In the genomic region with DNA sequence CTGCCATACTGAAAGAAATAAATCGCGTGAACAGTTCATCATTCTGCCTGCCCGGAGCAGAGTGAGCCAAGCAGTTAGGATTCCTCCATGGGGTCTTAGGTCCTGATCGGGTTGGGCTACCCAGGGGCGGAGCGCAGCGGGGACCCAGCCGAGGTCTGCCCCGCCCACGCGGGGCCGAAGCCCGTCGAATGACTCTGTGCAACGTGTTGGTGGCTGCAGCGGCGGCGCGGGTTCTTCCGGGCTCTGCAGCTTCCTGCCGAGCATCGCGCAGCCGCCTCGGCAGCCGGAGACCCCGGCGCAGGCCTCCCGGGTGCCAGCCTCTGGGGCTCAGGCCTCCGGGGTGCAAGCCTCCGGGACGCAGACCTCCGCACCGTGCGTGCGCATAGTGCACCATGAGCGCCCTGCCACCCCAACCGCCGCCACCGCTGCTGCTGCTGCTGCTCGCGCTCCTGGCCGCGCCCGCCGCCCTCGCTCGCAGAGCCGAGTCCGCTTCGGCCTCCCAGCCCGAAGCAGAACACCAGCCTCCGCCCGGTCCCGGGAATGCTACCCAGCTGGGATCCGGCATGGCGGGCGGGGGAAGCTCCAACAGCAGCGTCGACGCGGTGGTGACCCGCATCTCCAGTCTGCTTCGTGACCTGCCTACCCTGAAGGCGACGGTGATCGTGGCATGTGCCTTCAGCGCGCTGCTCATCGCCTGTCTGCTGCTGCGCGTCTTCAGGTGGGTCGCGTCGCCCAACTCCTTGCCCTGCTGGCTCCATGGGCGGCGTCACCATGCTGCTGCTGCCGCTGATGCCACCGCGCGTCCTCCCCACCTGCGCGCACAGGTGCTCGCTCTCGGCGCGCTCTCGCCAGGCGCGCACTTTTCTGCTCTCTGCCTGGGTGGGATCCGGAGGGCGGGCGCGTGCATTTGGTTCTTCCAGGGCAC, we compare ENCODE assay signal across 8 mouse cellular contexts. TPM values are rescaled to one million over a fixed set of nuclear protein-coding genes. Genes with fewer than 3 reads are reported as not detected.
A peak's percentile ranks its signal among the peaks of the same experiment; 100 is the strongest.
DNase-seq lines count a peak whose midpoint lies in the region; ATAC-seq lines count a peak whose summit lies in the region.

A gene (plus strand): TSS at position 192 of the 925 bp plus-strand sequence.

- intact Hi-C loops in heart, postnatal 14 days (cut with DNase I), result no loop called here

- peak within 1 kb of the TSS; percentile 61 for H3K4me3 ChIP-seq in forebrain, embryonic 12.5 days (replicated peaks)
- peak within 1 kb of the TSS; percentile 48 for H3K4me3 ChIP-seq in liver, embryonic 15.5 days (replicated peaks)
- H3K4me3 ChIP-seq in neural tube, embryonic 12.5 days, result peak within 1 kb of the TSS; percentile 58

- DNase-seq in layer of hippocampus, adult 11-12 months (ENCODE audit: low spot score), result peak; percentile 50
- DNase-seq in layer of hippocampus, adult 9-10 months (ENCODE audit: low spot score), result no peak
- DNase-seq in heart, postnatal 14 days, result peak; percentile 69 to 72
- peak; percentile 77 to 87 for DNase-seq in kidney, postnatal 4 days
- peak; percentile 58 to 67 for DNase-seq in thymus, postnatal 36 days

- ATAC-seq in forebrain, embryonic 12.5 days (ENCODE audit: low FRiP score), result peak; percentile 84
- peak; percentile 34; the same call in 1 of the 2 replicates for ATAC-seq in liver, embryonic 15.5 days (ENCODE audit: insufficient read depth)
- peak; percentile 89 for ATAC-seq in neural tube, embryonic 12.5 days (ENCODE audit: low FRiP score, low read depth)

- peak within 1 kb of the TSS; percentile 63 for H3K9ac ChIP-seq in forebrain, embryonic 12.5 days
- no peak within 1 kb of the TSS for H3K9ac ChIP-seq in liver, embryonic 15.5 days
- H3K9ac ChIP-seq in neural tube, embryonic 12.5 days, result peak within 1 kb of the TSS; percentile 77

- H3K27ac ChIP-seq in forebrain, embryonic 12.5 days, result peak within 1 kb of the TSS; percentile 57; the same call in 1 of the 2 replicates
- no peak within 1 kb of the TSS for H3K27ac ChIP-seq in liver, embryonic 15.5 days (replicated peaks)
- no peak within 1 kb of the TSS; the same call in 1 of the 2 replicates for H3K27ac ChIP-seq in neural tube, embryonic 12.5 days

- H3K36me3 ChIP-seq in forebrain, embryonic 12.5 days (replicated peaks), result no peaks in the 10 kb centered on the region
- H3K36me3 ChIP-seq in liver, embryonic 15.5 days (replicated peaks), result no peaks in the 10 kb centered on the region
- no peaks in the 10 kb centered on the region for H3K36me3 ChIP-seq in neural tube, embryonic 12.5 days

- WGBS in forebrain, embryonic 12.5 days, result under 1% methylated on average over 93 of the region's 94 CpGs
- 2% methylated on average over 87 of the region's 94 CpGs for WGBS in liver, embryonic 15.5 days (ENCODE audit: insufficient replicate concordance)
- 1% methylated on average over 94 of the region's 94 CpGs for WGBS in neural tube, embryonic 12.5 days

- peaks cover 50% of the 10 kb centered on the region for H3K27me3 ChIP-seq in forebrain, embryonic 12.5 days
- H3K27me3 ChIP-seq in liver, embryonic 15.5 days, result peaks cover 40% of the 10 kb centered on the region
- peaks cover 22% of the 10 kb centered on the region for H3K27me3 ChIP-seq in neural tube, embryonic 12.5 days (replicated peaks)

- peak within 1 kb of the TSS; percentile 96 for H3K4me2 ChIP-seq in forebrain, embryonic 12.5 days
- H3K4me2 ChIP-seq in liver, embryonic 15.5 days, result peak within 1 kb of the TSS; percentile 65
- peak within 1 kb of the TSS; percentile 98 for H3K4me2 ChIP-seq in neural tube, embryonic 12.5 days (replicated peaks)

- no peaks in the 10 kb centered on the region for H3K9me3 ChIP-seq in forebrain, embryonic 12.5 days
- no peaks in the 10 kb centered on the region for H3K9me3 ChIP-seq in liver, embryonic 15.5 days (replicated peaks)
- H3K9me3 ChIP-seq in neural tube, embryonic 12.5 days, result no peaks in the 10 kb centered on the region

- peaks cover 12% of the 10 kb centered on the region for H3K4me1 ChIP-seq in forebrain, embryonic 12.5 days
- peaks cover 8% of the 10 kb centered on the region for H3K4me1 ChIP-seq in liver, embryonic 15.5 days (replicated peaks)
- peaks cover 15% of the 10 kb centered on the region for H3K4me1 ChIP-seq in neural tube, embryonic 12.5 days

RNA-seq across cellular contexts. Expression of the gene that starts here (rescaled TPM):
- polyA plus RNA-seq in forebrain, embryonic 12.5 days (2016; fragmentation: Nextera tagmentation; extraction: Ambion mirVana), result 23.4 and 26.7 TPM in 2 replicates
- total RNA-seq in heart, postnatal 14 days (2021), result 100 to 1,000 TPM; 132 TPM
- polyA plus RNA-seq in liver, embryonic 15.5 days (2015; fragmentation: Nextera tagmentation; extraction: Ambion mirVana), result 3.5 and 3.9 TPM in 2 replicates
- polyA plus RNA-seq in neural tube, embryonic 12.5 days (2016; fragmentation: Nextera tagmentation; extraction: Ambion mirVana), result 33.7 and 34.1 TPM in 2 replicates

Comparison
In these comparisons a context has a peak if more than half of its experiments do, and no peak if none do; other contexts are left out.
1. ATAC-seq: peak in every context shown above with its lines; median percentile 89 in neural tube, embryonic 12.5 days; 84 in forebrain, embryonic 12.5 days; 34 in liver, embryonic 15.5 days.